Mouse (Mus musculus): ENCODE measurements around the gene Gm26992. TPM values are rescaled to one million over a fixed set of nuclear protein-coding genes. Genes with fewer than 3 reads are reported as not detected.
"Not testable (repeated sequence)": the region's sequence is repeated elsewhere in the genome, so short reads cannot be mapped to it uniquely, and the experiment has no call there.

Gm26992 gene
- polyA plus RNA-seq, 1 experiment = 0.56 TPM

DNA sequence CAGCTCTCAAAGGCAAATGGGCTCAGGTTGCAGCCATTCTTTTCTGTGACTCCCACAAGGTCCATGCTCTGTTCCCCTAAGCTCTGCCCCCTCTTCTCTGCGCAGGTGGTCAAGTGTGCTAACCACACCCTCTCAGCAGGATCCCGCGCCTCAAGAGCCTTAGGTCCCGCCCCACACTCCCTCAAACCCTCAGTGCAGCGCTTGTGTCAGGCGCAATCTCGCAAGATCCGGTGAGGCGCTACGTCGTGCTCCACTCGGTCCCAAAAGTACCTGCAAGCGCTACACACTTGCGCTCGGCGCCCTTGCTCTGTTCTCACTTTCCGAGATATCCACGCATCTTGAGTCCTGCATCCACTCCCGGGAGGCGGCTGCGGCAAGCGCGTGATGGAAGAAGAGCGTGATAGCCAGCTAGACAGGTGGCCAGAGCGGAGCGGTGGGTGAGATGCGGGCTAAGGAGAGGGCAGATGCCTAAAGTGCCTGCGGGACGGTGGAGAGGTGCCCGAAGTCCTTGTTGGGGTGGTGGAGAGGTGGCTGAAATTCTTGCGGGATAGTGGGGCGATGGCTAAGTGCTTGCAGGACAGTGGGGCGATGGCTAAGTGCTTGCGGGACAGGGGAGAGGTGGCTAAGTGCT lies 25.8 kb downstream of the Gm26992 start:
- TF ChIP-seq CTCF (IDR thresholded peaks at IDR 0.05; ENCODE audit: borderline replicate concordance, extremely low read depth, insufficient read depth, insufficient read length) (no peak), POLR2A (IDR thresholded peaks at IDR 0.05; ENCODE audit: borderline replicate concordance, extremely low read depth, insufficient read depth, insufficient read length, poor library complexity, severe bottlenecking) (no peak)
- peak; percentile 37 for DNase-seq (ENCODE audit: low read depth)

DNA sequence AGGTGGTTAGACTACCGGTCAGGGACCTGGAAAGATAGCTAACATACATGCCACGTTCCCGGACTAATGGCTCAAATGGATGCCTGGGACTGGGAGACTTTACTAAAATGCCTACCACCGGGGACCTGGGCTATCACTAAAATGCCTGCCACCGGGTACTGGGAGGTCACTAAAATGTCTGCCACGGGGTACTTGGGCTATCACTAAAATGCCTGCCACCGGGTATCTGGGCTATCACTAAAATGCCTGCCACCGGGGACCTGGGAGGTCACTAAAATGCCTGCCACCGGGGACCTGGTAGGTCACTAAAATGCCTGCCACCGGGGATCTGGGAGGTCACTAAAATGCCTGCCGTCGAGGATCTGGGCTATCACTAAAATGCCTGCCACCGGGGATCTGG lies 26.6 kb downstream of the Gm26992 start:
- not testable (repeated sequence) for DNase-seq (ENCODE audit: low read depth)

DNA sequence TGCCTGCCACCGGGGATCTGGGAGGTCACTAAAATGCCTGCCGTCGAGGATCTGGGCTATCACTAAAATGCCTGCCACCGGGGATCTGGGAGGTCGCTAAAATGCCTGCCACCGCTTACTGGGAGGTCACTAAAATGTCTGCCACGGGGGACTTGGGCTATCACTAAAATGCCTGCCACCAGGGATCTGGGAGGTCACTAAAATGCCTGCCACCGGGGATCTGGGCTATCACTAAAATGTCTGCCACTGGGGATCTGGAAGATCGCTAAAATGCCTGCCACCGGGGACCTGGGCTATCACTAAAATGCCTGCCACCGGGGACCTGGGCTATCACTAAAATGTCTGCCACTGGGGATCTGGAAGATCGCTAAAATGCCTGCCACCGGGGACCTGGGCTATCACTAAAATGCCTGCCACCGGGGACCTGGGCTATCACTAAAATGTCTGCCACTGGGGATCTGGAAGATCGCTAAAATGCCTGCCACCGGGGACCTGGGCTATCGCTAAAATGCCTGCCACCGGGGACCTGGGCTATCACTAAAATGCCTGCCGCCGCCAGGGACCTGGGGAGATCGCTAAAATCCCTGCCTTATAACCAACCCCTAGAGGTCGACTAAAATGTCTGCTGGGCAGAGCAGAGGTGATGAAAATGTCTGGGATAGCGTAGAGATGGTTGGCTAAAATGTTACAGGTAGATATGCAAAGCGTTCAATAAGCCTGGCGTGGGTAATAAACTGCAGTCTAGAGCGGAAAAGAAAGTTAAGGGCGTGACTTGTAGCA lies 27.3 kb downstream of the Gm26992 start:
- not testable (repeated sequence) for DNase-seq (ENCODE audit: low read depth)

DNA sequence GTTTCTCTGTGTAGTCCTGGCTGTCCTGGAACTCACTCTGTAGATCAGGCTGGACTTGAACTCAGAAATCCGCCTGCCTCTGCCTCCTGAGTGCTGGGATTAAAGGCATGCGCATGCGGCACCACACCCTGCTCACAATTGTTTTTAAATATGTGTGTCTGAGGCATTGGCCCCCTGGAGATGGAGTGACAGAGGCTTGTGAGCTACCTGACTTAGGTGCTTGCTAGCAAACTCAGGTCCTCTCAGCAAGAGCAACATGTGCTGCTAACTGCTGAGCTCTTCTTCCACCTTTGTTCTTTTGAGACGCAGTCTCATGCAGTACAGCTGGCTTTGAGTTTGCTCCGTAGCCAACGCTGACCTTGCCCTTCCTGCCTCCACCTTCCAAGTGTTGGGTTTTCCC lies 31.0 kb downstream of the Gm26992 start:
- DNase-seq (ENCODE audit: low read depth) = no peak
- TF ChIP-seq POLR2A (IDR thresholded peaks at IDR 0.05; ENCODE audit: borderline replicate concordance, extremely low read depth, insufficient read depth, insufficient read length, poor library complexity, severe bottlenecking) (no peak), CTCF (IDR thresholded peaks at IDR 0.05; ENCODE audit: borderline replicate concordance, extremely low read depth, insufficient read depth, insufficient read length) (no peak)

DNA sequence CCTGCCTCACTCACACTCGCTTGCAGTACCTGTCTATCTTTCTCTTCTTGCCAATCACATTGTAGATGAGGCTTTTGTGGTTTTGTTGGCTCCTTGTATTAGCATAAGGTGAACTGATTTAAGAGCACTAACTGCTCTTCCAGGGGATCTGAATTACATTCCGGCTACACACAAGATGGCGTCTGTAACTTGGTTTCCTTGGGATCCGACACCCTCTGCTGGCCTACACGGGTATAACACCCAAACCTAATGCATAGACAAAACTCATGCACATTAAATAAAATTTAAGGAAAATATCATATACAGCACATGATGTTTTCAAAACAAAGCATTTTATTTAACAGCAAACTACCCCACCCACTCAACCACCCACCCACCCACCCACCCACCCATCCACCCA lies 38.2 kb downstream of the Gm26992 start:
- TF ChIP-seq CTCF (IDR thresholded peaks at IDR 0.05; ENCODE audit: borderline replicate concordance, extremely low read depth, insufficient read depth, insufficient read length) = peak; percentile 26; the same call in 1 of the 2 replicates
- no peak for TF ChIP-seq POLR2A (IDR thresholded peaks at IDR 0.05; ENCODE audit: borderline replicate concordance, extremely low read depth, insufficient read depth, insufficient read length, poor library complexity, severe bottlenecking)

DNA sequence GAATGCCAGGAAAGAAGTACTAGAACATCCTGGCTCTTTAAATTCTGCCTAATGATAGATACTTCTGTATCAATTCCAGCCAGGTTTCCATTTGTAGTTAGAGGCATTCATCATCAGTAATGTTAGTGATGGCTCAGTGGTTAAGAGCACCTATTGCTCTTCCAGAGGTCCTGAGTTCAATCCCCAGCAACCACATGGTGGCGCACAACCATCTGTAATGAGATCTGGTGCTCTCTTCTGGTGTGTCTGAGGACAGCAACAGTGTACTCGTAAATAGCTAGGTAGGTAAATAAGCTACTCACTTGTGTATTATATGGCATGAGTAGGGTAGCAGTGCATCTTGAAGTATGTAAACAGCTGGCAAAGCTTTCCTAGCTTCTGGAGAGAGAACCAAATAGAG lies 47.2 kb downstream of the Gm26992 start:
- DNase-seq (ENCODE audit: low read depth) = no peak
- TF ChIP-seq POLR2A (IDR thresholded peaks at IDR 0.05; ENCODE audit: borderline replicate concordance, extremely low read depth, insufficient read depth, insufficient read length, poor library complexity, severe bottlenecking) (no peak), CTCF (IDR thresholded peaks at IDR 0.05; ENCODE audit: borderline replicate concordance, extremely low read depth, insufficient read depth, insufficient read length) (no peak)

More for the DNA sequence above, 38.2 kb downstream of the Gm26992 start:
- DNase-seq (ENCODE audit: low read depth) = peak; percentile 2

DNA sequence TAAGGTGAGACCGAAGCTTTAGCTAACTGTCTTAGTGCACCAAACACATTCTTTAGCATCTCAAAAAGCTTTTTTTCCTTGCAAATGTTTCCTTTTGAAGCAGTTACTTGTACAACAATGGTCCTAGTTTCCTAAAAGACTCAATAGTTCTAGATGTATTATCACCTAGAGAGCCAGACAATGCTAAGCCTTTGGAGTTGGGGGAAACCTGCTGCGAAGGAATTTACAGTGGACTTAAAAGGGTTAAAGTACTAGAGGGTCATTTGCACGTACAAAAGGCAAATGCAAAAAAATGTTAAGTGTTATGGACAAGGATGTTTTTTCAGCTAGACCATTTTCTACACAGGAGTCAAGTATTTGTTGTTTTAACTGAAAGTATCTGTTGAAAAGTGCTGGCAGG lies 50.5 kb downstream of the Gm26992 start:
- no peak for TF ChIP-seq POLR2A (IDR thresholded peaks at IDR 0.05; ENCODE audit: borderline replicate concordance, extremely low read depth, insufficient read depth, insufficient read length, poor library complexity, severe bottlenecking)
- TF ChIP-seq CTCF (IDR thresholded peaks at IDR 0.05; ENCODE audit: borderline replicate concordance, extremely low read depth, insufficient read depth, insufficient read length) = no peak

DNA sequence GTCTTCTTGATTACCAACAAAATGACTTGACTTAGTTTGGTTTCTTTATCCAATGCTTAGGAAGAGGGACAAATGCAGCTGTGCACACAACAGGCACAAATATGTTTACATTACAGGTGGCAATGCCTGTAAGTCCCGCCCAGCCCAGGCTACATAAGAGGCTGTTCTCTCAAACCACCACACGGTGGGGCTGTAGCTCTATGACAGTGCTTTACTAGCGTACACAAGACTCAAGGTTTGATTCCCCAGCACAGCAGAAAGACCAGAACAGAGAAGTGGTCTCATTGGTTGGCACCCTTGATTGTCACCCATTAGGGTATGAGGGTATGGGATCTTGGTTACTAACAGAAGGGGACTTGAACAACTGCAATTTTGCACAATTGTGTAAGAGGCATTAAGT lies 55.7 kb downstream of the Gm26992 start:
- TF ChIP-seq POLR2A (IDR thresholded peaks at IDR 0.05; ENCODE audit: borderline replicate concordance, extremely low read depth, insufficient read depth, insufficient read length, poor library complexity, severe bottlenecking) = no peak
- peak; percentile 72; the same call in 1 of the 2 replicates for TF ChIP-seq CTCF (IDR thresholded peaks at IDR 0.05; ENCODE audit: borderline replicate concordance, extremely low read depth, insufficient read depth, insufficient read length)
- peak; percentile 84 for DNase-seq (ENCODE audit: low read depth)

More for the DNA sequence above, 50.5 kb downstream of the Gm26992 start:
- no peak for DNase-seq (ENCODE audit: low read depth)

DNA sequence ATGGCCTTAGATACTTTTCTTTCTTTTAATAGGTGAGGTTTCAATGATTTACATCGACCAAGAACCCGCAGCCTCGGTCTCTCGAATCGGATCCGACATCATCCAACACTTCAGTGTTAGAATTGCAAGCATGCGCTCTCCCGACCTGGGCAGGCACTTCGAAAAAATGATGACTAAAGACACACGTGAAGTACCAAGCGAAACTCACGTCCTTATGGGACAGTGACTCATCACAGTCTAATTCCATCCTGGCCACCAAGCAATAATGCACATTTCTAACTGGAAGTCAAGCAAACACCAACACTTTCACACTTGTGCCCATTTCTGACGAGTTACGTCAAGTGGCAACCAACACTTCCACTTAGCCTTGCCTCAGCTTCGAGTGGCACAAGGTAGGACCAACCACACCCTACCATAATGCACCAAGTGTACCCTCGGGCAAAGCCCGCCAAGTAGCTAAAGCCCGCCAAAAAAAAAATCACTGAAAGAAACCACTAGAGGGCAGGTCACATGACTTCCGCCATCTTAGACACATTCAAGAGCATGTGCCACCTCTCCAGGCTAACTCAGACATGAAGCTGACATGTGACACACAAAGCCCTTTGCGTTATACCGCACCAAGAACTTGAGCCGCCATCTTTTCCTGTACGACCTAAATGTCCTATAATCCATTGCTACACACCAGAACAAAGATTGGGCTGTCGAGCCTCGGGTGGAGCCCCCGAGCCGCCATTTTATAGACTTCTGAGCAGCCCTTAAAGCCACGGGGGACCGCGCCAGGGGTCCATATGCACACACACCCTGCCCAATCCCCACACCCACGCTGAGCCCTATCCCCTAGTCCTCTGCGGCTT lies 59.7 kb downstream of the Gm26992 start:
- DNase-seq (ENCODE audit: low read depth) = peak; percentile 89
- TF ChIP-seq CTCF (IDR thresholded peaks at IDR 0.05; ENCODE audit: borderline replicate concordance, extremely low read depth, insufficient read depth, insufficient read length) (no peak; the same call in 1 of the 2 replicates), POLR2A (IDR thresholded peaks at IDR 0.05; ENCODE audit: borderline replicate concordance, extremely low read depth, insufficient read depth, insufficient read length, poor library complexity, severe bottlenecking) (no peak)

DNA sequence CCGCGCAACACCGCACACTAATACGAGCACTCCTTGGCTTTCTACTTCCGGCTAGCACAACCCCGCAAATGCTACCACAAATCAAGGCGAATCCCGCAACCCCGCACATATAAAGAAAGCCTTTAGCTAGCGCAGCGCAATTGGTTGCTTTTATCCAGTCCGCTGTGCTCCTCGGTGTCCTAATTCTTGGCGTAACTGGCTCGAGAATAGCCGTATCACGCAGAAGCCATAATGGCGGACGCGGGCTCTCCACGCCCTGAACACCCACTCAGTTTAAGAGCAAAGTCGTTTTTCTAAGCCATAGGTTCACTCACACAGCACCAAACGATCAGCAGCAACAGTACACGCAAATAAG lies 60.3 kb downstream of the Gm26992 start:
- TF ChIP-seq CTCF (IDR thresholded peaks at IDR 0.05; ENCODE audit: borderline replicate concordance, extremely low read depth, insufficient read depth, insufficient read length) (no peak), POLR2A (IDR thresholded peaks at IDR 0.05; ENCODE audit: borderline replicate concordance, extremely low read depth, insufficient read depth, insufficient read length, poor library complexity, severe bottlenecking) (no peak)
- DNase-seq (ENCODE audit: low read depth) = no peak

DNA sequence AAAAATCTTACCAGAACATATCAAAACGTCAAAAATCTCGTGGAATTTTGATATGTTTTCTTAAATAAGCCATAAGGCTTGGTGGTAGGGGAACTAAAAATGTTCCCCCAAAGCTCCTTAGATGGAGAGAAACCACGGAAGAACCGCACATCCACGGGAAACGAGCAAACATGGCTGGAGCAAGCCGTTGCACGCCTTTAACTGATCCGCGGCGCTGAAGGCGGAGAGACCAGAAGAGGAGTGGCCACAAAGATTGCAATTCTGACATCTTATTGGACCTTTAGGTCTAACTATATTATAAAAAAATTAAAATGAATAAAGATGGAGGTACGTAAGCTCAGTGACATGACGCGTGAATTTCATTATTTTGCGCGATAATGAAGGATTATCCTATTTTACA lies 61.2 kb downstream of the Gm26992 start:
- DNase-seq (ENCODE audit: low read depth) = peak; percentile 68

More for the DNA sequence above, 61.2 kb downstream of the Gm26992 start:
- TF ChIP-seq CTCF (IDR thresholded peaks at IDR 0.05; ENCODE audit: borderline replicate concordance, extremely low read depth, insufficient read depth, insufficient read length) (no peak), POLR2A (IDR thresholded peaks at IDR 0.05; ENCODE audit: borderline replicate concordance, extremely low read depth, insufficient read depth, insufficient read length, poor library complexity, severe bottlenecking) (peak; percentile 36; the same call in 1 of the 2 replicates)

Data from brain, embryonic 14.5 days (tissue).